10 mouse cellular contexts compared by ENCODE assay signal in the genomic region with DNA sequence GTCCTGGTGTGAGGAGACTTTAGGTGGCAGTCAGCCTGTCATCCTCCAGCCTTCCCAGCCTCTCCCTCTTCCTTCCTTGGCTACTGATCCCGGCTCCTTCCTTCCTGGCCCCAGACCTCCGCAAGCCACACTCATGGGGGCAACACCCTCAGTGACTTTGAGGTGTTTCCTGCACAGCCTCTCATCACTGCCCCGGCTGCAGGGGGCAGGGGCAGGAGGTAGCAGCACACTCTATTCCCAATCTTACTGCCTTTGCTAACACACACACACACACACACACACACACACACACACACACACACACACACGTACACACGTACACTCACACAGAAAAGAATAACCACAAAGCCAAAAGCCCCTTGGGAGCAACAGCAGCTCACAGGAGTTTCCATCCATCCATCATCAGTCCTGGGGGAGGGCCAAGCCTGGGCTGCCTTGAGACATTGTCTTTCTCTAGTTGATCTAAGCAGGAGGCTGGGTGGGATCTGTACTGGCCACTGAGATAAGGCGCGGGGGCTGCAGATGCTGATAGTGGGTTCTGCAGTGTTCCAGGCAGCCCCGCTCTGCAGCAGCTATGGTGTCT. TPM values are rescaled to one million over a fixed set of nuclear protein-coding genes. Genes with fewer than 3 reads are reported as not detected.
DNase-seq lines count a peak whose midpoint lies in the region; ATAC-seq lines count a peak whose summit lies in the region.
"Had no signal": no experiment of that assay in that cellular context is flagged by ENCODE, and none has a peak within 500 bp of the region (broad histone marks: within the 10 kb centered on the region; RNA-seq: fewer than 3 reads in every experiment).

No protein-coding gene starts in this region.

- 9% methylated on average over 8 of the region's 8 CpGs for WGBS in heart, embryonic 13.5 days

- peaks cover 91% of the 10 kb centered on the region for H3K27me3 ChIP-seq in heart, embryonic 13.5 days (replicated peaks)

- no peak overlapping the region for H3K9ac ChIP-seq in heart, embryonic 13.5 days
- H3K9ac ChIP-seq: limb, embryonic 13.5 days had no signal

- peak overlapping the region; percentile 83 for H3K27ac ChIP-seq in heart, embryonic 13.5 days (replicated peaks)
- H3K27ac ChIP-seq: limb, embryonic 13.5 days had no signal

- no peaks in the 10 kb centered on the region for H3K36me3 ChIP-seq in heart, embryonic 13.5 days
- H3K36me3 ChIP-seq: limb, embryonic 13.5 days had no signal

- peaks cover 56% of the 10 kb centered on the region for H3K4me1 ChIP-seq in heart, embryonic 13.5 days

- peak overlapping the region; percentile 24 for H3K4me2 ChIP-seq in heart, embryonic 13.5 days
- H3K4me2 ChIP-seq: limb, embryonic 13.5 days had no signal

- H3K4me3 ChIP-seq in heart, embryonic 13.5 days, result no peak overlapping the region
- H3K4me3 ChIP-seq: limb, embryonic 13.5 days had no signal

- H3K9me3 ChIP-seq in heart, embryonic 13.5 days, result no peaks in the 10 kb centered on the region
- H3K9me3 ChIP-seq: limb, embryonic 13.5 days had no signal

- peak; percentile 63 to 79 for DNase-seq in adrenal gland, adult (ENCODE audit: inconsistent age in 2 of 2, low spot score in 1 of 2)
- DNase-seq in adrenal gland, postnatal 4 days (ENCODE audit: low spot score in 2 of 2), result no peak
- DNase-seq in 3T3-L1 (ENCODE audit: low read depth, low spot score) (peak; percentile 94), liver (peak; percentile 87)
- DNase-seq in gastrocnemius, postnatal 4 days (ENCODE audit: low spot score in 2 of 2), result no peak
- no peak for DNase-seq in left cerebral cortex, adult 11 months (ENCODE audit: low spot score)
- no peak for DNase-seq in thymus, postnatal 10 days (ENCODE audit: low spot score in 2 of 2)
- DNase-seq: cerebellum, postnatal 36 days had no signal

- ATAC-seq in heart, embryonic 13.5 days (ENCODE audit: extremely low read depth, insufficient number of reproducible peaks, low FRiP score, low TSS enrichment), result peak; percentile 47

RNA-seq across cellular contexts. Expression of gene Tnfaip2, which starts 7.4 kb away (rescaled TPM):
- 10 to 100 TPM; 17.6 to 25.8 TPM for total RNA-seq in adrenal gland, postnatal 4 days (2021)
- polyA plus RNA-seq in heart, embryonic 13.5 days (2015; fragmentation: Nextera tagmentation; extraction: Ambion mirVana), result 6.0 and 10.6 TPM in 2 replicates
- total RNA-seq in gastrocnemius, postnatal 4 days (2021), result 10 to 100 TPM in 1 of 2 experiments, 1 to 10 TPM in 1; 7.0 to 10.2 TPM

RNA-seq across cellular contexts. Expression of gene Exoc3l4, which starts 18.0 kb away (rescaled TPM):
- 10 to 100 TPM in 1 of 2 experiments, 1 to 10 TPM in 1; 9.6 to 10.4 TPM for total RNA-seq in adrenal gland, postnatal 4 days (2021)
- polyA plus RNA-seq in heart, embryonic 13.5 days (2015; fragmentation: Nextera tagmentation; extraction: Ambion mirVana), result 10.2 and 10.8 TPM in 2 replicates
- 1 to 10 TPM; 5.0 to 6.1 TPM for total RNA-seq in gastrocnemius, postnatal 4 days (2021)

RNA-seq across cellular contexts. Expression of gene Lbhd2, which starts 28.2 kb away (rescaled TPM):
- total RNA-seq in adrenal gland, postnatal 4 days (2021), result 1 to 10 TPM; 1.1 to 3.0 TPM
- polyA plus RNA-seq in heart, embryonic 13.5 days (2015; fragmentation: Nextera tagmentation; extraction: Ambion mirVana), result 0.53 and 0.55 TPM in 2 replicates
- total RNA-seq in gastrocnemius, postnatal 4 days (2021), result under 1 TPM in 1 of 2 experiments, not detected in 1; 0.59 TPM

RNA-seq across cellular contexts. Expression of gene Gm266, which starts 50.8 kb away (rescaled TPM):
- total RNA-seq in adrenal gland, postnatal 4 days (2021), result 10 to 100 TPM in 1 of 2 experiments, 1 to 10 TPM in 1; 1.4 to 11.3 TPM
- polyA plus RNA-seq in heart, embryonic 13.5 days (2015; fragmentation: Nextera tagmentation; extraction: Ambion mirVana), result 2.1 and 2.5 TPM in 2 replicates
- 1 to 10 TPM; 6.9 to 7.5 TPM for total RNA-seq in gastrocnemius, postnatal 4 days (2021)

RNA-seq across cellular contexts. Expression of gene Cdc42bpb, which starts 57.3 kb away (rescaled TPM):
- total RNA-seq in adrenal gland, postnatal 4 days (2021), result 100 to 1,000 TPM; 127 to 134 TPM
- 22.8 and 26.2 TPM in 2 replicates for polyA plus RNA-seq in heart, embryonic 13.5 days (2015; fragmentation: Nextera tagmentation; extraction: Ambion mirVana)
- total RNA-seq in gastrocnemius, postnatal 4 days (2021), result 10 to 100 TPM; 69.1 to 74.5 TPM

Comparison
In these comparisons a context has a peak if more than half of its experiments do, and no peak if none do; other contexts are left out.
1. DNase-seq: peak in adrenal gland, adult (2 of 2), 3T3-L1 (single experiment) and liver (single experiment); none in adrenal gland, postnatal 4 days (0 of 2), gastrocnemius, postnatal 4 days (0 of 2), left cerebral cortex, adult 11 months (single experiment) and thymus, postnatal 10 days (0 of 2).